Mouse (Mus musculus) liver, embryonic 16.5 days (tissue): ENCODE results near the gene Naaladl2. TPM values are rescaled to one million over a fixed set of nuclear protein-coding genes. Genes with fewer than 3 reads are reported as not detected.
"Not testable (repeated sequence)": the region's sequence is repeated elsewhere in the genome, so short reads cannot be mapped to it uniquely, and the experiment has no call there.

Source experiments
- ATAC-seq: fragments of 200-750 bp; cut with Nextera tagmentation; 2 replicates; pipeline ENCODE4 v1.8.0; 2017; ENCODE audit warnings: low read depth, mild to moderate bottlenecking, moderate number of reproducible peaks, moderate library complexity
- H3K27ac ChIP-seq: fragments of 300-500 bp; sonication (generic); 2 replicates; pipeline ENCODE4 v1.5.1; 2014; ENCODE audit warnings: mild to moderate bottlenecking, low read length
- H3K27me3 ChIP-seq: fragments of 300-500 bp; sonication (generic); 2 replicates; pipeline ENCODE4 v1.6.1; 2014; ENCODE audit warnings: low read depth, low read length, mixed read lengths; ENCODE audit not compliant: control insufficient read depth, insufficient read depth
- H3K36me3 ChIP-seq: fragments of 300-500 bp; sonication (generic); 2 replicates; pipeline ENCODE4 v1.6.1; 2014; ENCODE audit warnings: mild to moderate bottlenecking; ENCODE audit not compliant: control insufficient read depth, insufficient read depth
- H3K4me1 ChIP-seq: fragments of 300-500 bp; sonication (generic); 2 replicates; pipeline ENCODE4 v1.6.1; 2014; ENCODE audit warnings: low read depth, low read length, mixed read lengths; ENCODE audit not compliant: control insufficient read depth
- H3K4me2 ChIP-seq: fragments of 300-500 bp; sonication (generic); 2 replicates; pipeline ENCODE4 v1.6.1; 2014; ENCODE audit warnings: low read depth, low read length, mixed read lengths
- H3K4me3 ChIP-seq: fragments of 300-500 bp; sonication (generic); 2 replicates; pipeline ENCODE4 v1.5.1; 2014; ENCODE audit warnings: low read depth, mild to moderate bottlenecking, low read length
- H3K9ac ChIP-seq: fragments of 300-500 bp; sonication (generic); 2 replicates; pipeline ENCODE4 v1.6.1; 2014; ENCODE audit warnings: low read depth, low read length
- H3K9me3 ChIP-seq: fragments of 300-500 bp; sonication (generic); replicated peaks from 2 replicates; pipeline ENCODE4 v1.6.1; 2016; ENCODE audit warnings: low read length; ENCODE audit not compliant: control insufficient read depth
- WGBS: fragments of 180-500 bp; shearing (Covaris S2); extraction: QIAGEN DNeasy Blood & Tissue Kit; methylation state at CpG from one replicate; pipeline ENCODE4 v1.1.7; 2014; ENCODE audit not compliant: insufficient replicate concordance; 5-methylcytosine and 5-hydroxymethylcytosine counted together
- polyA plus RNA-seq: library from polyadenylated mRNA; unstranded; fragments of >200 nt; fragmentation: Nextera tagmentation; extraction: Ambion mirVana; gene quantifications from 2 replicates; pipeline ENCODE4 v1.2.1, GENCODE M21; 2015

The Naaladl2 gene
- polyA plus RNA-seq, 1 experiment from 2014 or later: 0.78 TPM

GRCm38 (mm10) chr3:25006802-25007201 is 137.3 kb downstream of the Naaladl2 start:
- H3K4me1 ChIP-seq, H3K36me3 ChIP-seq, H3K27me3 ChIP-seq, H3K4me3 ChIP-seq, ATAC-seq, H3K9ac ChIP-seq, H3K9me3 ChIP-seq, H3K27ac ChIP-seq, H3K4me2 ChIP-seq: not testable (repeated sequence)
- 45% methylated on average over 2 of the region's 2 CpGs for WGBS

GRCm38 (mm10) chr3:24992577-24992976 is 151.5 kb downstream of the Naaladl2 start:
- H3K27me3 ChIP-seq: no peaks in the 10 kb centered on the region
- no peak overlapping the region for H3K4me2 ChIP-seq
- H3K9me3 ChIP-seq: no peaks in the 10 kb centered on the region
- H3K9ac ChIP-seq: no peak overlapping the region
- no peak for ATAC-seq
- no peaks in the 10 kb centered on the region for H3K4me1 ChIP-seq
- 41% methylated on average over 2 of the region's 2 CpGs for WGBS
- no peaks in the 10 kb centered on the region for H3K36me3 ChIP-seq
- no peak overlapping the region for H3K27ac ChIP-seq
- H3K4me3 ChIP-seq: no peak overlapping the region

DNA sequence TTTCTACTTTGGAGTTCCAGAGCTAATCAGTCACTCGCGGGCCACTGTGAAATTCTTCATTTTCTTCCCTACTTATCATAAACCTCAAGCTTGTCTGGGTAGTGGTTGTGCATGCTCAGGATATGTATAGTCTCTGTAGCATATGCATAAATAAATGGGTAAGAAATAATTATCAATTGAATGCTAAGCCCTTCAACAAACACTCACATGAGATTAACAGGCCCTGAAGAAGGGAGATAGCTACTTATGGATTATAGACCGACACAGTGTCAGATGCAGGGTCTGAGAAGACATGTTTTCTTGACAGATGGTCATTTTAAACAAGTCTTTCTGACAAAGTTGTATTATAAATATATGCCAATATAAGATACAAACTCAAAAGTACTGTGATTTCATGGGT is 152.0 kb downstream of the Naaladl2 start:
- Histone ChIP-seq H3K27me3 (no peaks in the 10 kb centered on the region), H3K36me3 (no peaks in the 10 kb centered on the region), H3K4me2 (no peak overlapping the region), H3K4me1 (no peaks in the 10 kb centered on the region), H3K9ac (no peak overlapping the region), H3K4me3 (no peak overlapping the region), H3K9me3 (no peaks in the 10 kb centered on the region), H3K27ac (no peak overlapping the region)
- ATAC-seq: no peak
- 70% methylated on average over 3 of the region's 3 CpGs for WGBS

DNA sequence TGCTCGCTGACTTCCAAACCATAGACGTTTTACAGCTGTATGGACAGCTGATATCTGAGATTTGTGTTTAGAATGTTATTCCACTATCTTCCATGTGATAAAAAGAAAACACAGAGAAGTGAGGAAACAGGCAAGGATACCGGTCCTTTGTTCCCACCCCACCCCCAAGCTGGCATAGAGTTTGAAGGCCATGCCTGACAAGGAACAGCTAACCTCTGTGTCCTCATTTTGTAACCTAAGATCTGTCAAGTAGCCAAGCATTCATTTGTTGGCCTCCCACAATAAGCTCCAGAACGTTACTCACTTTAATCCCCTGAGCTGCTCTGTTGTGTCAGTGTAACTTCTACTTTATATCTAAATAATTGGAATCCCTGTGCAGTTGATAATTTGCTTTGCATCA is 161.9 kb downstream of the Naaladl2 start:
- Histone ChIP-seq H3K4me1 (no peaks in the 10 kb centered on the region), H3K4me3 (no peak overlapping the region), H3K36me3 (no peaks in the 10 kb centered on the region), H3K4me2 (no peak overlapping the region), H3K27me3 (no peaks in the 10 kb centered on the region), H3K27ac (no peak overlapping the region), H3K9ac (no peak overlapping the region), H3K9me3 (no peaks in the 10 kb centered on the region)
- 60% methylated on average over 4 of the region's 4 CpGs for WGBS
- no peak for ATAC-seq

GRCm38 (mm10) chr3:24942170-24942569 is 201.9 kb downstream of the Naaladl2 start:
- H3K4me3 ChIP-seq: no peak overlapping the region
- H3K4me1 ChIP-seq: no peaks in the 10 kb centered on the region
- no peaks in the 10 kb centered on the region for H3K27me3 ChIP-seq
- H3K27ac ChIP-seq: no peak overlapping the region
- no peak for ATAC-seq
- no peak overlapping the region for H3K9ac ChIP-seq
- no peak overlapping the region for H3K4me2 ChIP-seq
- H3K36me3 ChIP-seq: no peaks in the 10 kb centered on the region
- no peaks in the 10 kb centered on the region for H3K9me3 ChIP-seq
- WGBS: 52% methylated on average over 2 of the region's 2 CpGs

DNA sequence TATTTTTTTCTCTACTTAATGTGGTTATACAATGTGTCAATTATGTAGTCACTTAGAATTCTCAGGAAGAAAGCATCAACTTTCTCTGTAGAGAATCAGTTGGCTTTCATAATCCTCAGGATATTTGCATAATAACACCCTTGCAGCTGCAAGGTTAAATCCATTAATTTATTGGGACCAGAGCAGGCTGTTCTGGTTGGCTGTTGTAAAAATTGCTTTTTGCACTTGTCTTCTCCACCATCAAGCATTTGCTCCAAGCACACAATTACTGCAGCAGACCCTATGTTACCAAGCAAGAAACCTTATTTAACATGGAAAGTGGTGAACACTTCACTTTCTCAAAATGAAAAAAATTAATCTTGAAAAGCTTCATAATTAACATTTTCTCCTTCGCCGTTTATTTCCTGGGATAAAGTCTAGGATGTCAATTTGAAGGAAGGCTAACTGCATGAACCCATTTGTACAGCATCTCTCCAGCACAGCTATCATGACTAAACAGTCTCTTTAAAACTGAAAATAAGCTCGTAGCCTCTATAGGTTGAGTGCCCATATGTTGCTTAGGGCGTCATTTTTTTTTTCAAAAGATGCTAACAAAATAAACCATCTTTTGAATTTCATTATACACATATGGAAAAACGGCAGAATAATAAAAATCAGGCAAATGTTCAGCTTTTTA is 205.4 kb downstream of the Naaladl2 start:
- no peaks in the 10 kb centered on the region for H3K36me3 ChIP-seq
- 61% methylated on average over 5 of the region's 5 CpGs for WGBS
- H3K4me2 ChIP-seq: no peak overlapping the region
- no peak overlapping the region for H3K4me3 ChIP-seq
- no peak overlapping the region for H3K9ac ChIP-seq
- ATAC-seq: no peak
- no peak overlapping the region for H3K27ac ChIP-seq
- no peaks in the 10 kb centered on the region for H3K4me1 ChIP-seq
- H3K27me3 ChIP-seq: no peaks in the 10 kb centered on the region
- no peaks in the 10 kb centered on the region for H3K9me3 ChIP-seq

- no peaks in the 10 kb centered on the region for H3K9me3 ChIP-seq
- no peaks in the 10 kb centered on the region for H3K4me1 ChIP-seq
- no peak for ATAC-seq
- H3K27ac ChIP-seq: no peak overlapping the region
- no peaks in the 10 kb centered on the region for H3K36me3 ChIP-seq
- no peak overlapping the region for H3K4me3 ChIP-seq
- H3K4me2 ChIP-seq: no peak overlapping the region
- H3K27me3 ChIP-seq: no peaks in the 10 kb centered on the region
- no peak overlapping the region for H3K9ac ChIP-seq
- WGBS: 22% methylated on average over 2 of the region's 2 CpGs
These were observed 222.2 kb downstream of the Naaladl2 start for GRCm38 (mm10) chr3:24921811-24922210.

DNA sequence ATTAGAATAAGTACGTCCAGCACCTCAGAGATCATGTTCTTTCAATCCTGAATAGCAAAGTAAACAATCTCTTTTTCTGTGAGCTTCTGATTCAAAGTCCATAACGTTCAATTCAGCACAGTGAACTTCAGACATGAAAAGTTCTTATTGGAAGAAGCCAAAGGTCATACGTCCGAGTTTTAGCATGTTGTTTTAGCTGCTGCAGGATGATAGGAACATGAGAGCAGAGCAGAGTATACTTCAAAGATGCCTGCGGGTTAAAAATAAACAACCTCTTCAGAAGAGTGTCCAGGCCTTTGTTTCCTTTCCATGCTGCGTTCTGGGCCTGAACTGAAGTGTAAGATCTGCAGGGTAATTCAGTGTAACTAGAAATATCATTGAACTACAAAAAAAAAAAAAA is 222.7 kb downstream of the Naaladl2 start:
- Histone ChIP-seq H3K4me2 (no peak overlapping the region), H3K9me3 (no peaks in the 10 kb centered on the region), H3K27me3 (no peaks in the 10 kb centered on the region), H3K4me1 (no peaks in the 10 kb centered on the region), H3K9ac (no peak overlapping the region), H3K36me3 (no peaks in the 10 kb centered on the region), H3K4me3 (no peak overlapping the region), H3K27ac (no peak overlapping the region)
- 40% methylated on average over 6 of the region's 6 CpGs for WGBS
- no peak for ATAC-seq

DNA sequence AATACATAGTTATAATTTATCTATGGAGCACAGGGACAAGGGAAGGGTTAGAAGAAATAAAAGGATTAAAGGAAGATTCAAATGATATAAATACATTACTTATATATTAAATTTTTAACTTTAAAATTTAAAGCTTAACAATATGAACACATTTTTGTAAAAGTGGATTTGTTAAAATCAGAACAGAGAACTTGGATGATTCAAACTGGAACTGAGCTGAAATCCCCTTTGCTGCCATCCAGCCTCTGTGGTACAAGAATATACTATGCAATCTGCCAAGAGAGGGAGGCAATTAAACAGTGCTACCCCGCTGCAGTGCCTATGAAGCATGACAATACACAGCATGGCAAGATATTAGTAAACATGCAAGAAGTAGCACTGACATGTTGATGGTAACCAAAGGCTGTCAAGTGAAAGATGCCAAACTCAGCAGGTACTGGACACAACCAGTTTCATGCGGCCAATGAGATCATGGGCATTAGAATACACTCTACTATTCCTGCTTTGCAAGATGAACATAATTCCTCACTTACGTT is 238.6 kb downstream of the Naaladl2 start:
- no peak for ATAC-seq
- H3K27ac ChIP-seq: no peak overlapping the region
- H3K9ac ChIP-seq: no peak overlapping the region
- no peak overlapping the region for H3K4me3 ChIP-seq
- H3K4me2 ChIP-seq: no peak overlapping the region
- H3K4me1 ChIP-seq: no peaks in the 10 kb centered on the region
- H3K36me3 ChIP-seq: no peaks in the 10 kb centered on the region
- no peaks in the 10 kb centered on the region for H3K27me3 ChIP-seq
- 60% methylated on average over 3 of the region's 3 CpGs for WGBS
- H3K9me3 ChIP-seq: no peaks in the 10 kb centered on the region
